Mouse (Mus musculus) brain, embryonic 14.5 days (tissue): ENCODE results near the gene Hesx1. TPM values are rescaled to one million over a fixed set of nuclear protein-coding genes. Genes with fewer than 3 reads are reported as not detected.

Source experiments
- DNase-seq: peaks from one replicate; pipeline ENCODE4 v3.0.0-alpha.2; 2011; ENCODE audit warnings: low read depth
- CTCF ChIP-seq: fragments of 200-500 bp; IDR thresholded peaks from 2 replicates; pipeline ENCODE4 v1.5.1; 2012; ENCODE audit warnings: inconsistent platforms, mild to moderate bottlenecking, moderate library complexity, borderline replicate concordance; ENCODE audit not compliant: insufficient read depth, insufficient read length; ENCODE audit errors: extremely low read depth
- POLR2A ChIP-seq: fragments of 200-500 bp; IDR thresholded peaks from 2 replicates; pipeline ENCODE4 v1.6.1; 2012; ENCODE audit warnings: mild to moderate bottlenecking, inconsistent platforms, borderline replicate concordance; ENCODE audit not compliant: poor library complexity, insufficient read depth, insufficient read length, severe bottlenecking; ENCODE audit errors: extremely low read depth
- polyA plus RNA-seq: library from polyadenylated mRNA; depleted of rRNA; stranded (reverse); fragments of >200 nt; gene quantifications from 2 replicates; pipeline ENCODE4 v1.2.3, GENCODE M21; 2012

Hesx1 gene
- polyA plus RNA-seq, 1 experiment, result 0.22 TPM

DNA sequence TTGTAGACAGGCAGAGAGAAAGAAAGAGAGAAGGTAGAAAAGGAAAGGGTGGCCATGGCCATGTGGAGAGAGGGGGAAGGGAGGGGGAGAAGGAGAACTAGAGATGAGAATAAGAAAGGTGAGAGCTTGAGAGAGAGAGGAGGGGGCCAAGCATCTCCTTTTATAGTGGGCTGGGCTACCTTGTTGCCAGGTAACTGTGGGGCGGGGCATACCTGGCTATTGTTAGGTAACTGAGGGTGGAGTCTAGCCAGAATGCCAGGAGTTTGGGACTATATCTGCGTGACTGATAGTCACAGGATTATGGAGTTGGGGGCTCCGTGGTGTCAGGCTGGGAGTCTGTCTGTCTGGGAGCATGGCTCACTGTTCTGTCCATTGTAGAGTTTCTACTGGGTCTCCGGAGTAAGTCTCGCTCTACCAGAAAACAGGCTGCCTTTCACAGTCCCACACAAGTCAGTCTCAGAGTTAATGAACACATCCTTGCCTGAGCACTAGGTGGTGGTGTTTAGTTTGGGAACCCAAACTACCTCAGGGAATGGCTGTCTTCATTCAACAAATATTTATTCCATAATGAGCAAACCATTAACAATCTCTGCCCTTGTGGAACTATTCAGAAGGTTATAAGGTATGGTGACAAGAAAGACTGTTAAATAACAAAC lies 12.6 kb upstream of the Hesx1 start:
- DNase-seq, result no peak
- TF ChIP-seq POLR2A, result no peak
- no peak for TF ChIP-seq CTCF

- DNase-seq, result no peak
- TF ChIP-seq CTCF, result no peak
- no peak for TF ChIP-seq POLR2A
These were observed 12.1 kb upstream of the Hesx1 start for GRCm38 (mm10) chr14:26982150-26982530.

- DNase-seq, result no peak
- peak; percentile 21; the same call in 1 of the 2 replicates for TF ChIP-seq CTCF
- no peak for TF ChIP-seq POLR2A
These were observed 5.5 kb upstream of the Hesx1 start for GRCm38 (mm10) chr14:26988694-26989093.

- TF ChIP-seq POLR2A (no peak), CTCF (no peak)
- DNase-seq, result no peak
These were observed 2.6 kb upstream of the Hesx1 start for GRCm38 (mm10) chr14:26991622-26992021.

DNA sequence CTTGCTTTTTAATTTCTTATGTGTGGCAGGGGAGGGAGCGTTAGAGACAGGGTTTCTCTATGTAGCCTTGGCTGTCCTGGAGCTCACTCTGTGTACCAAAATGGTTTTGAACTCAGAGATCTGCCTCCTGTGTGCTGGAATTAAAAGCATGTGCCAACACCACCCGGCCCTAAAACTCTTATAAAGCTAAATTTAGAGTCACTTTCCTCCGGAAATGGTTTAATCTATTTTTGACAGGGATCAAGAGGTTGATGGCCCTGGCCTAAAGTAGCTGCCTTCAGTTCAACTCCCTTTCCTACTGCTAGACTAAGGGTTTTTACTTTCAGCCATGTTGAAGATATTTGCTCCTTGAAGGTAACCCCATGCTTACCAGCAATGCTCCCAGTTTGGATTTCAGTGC lies 789 bp upstream of the Hesx1 start:
- TF ChIP-seq POLR2A (no peak), CTCF (no peak)
- DNase-seq, result no peak

DNA sequence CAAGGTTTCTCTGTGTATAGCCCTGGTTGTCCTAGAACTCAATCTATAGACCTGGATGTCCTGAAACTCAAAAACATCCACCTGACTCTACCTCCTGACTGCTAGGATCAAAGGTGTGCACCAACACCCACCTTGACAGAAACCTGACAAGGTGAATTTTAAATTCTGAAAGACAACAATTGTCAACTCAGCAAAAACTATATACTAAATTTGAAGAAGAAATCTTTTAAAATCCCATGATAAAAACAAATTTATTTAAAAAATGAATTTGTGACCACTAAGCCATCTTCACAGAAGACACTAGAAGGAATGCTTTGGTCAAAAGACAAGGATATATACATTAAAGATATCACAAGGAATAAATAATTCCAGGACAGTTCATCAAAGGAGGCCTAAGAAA lies 2.0 kb downstream of the Hesx1 start:
- TF ChIP-seq CTCF (no peak), POLR2A (no peak)
- no peak for DNase-seq

DNA sequence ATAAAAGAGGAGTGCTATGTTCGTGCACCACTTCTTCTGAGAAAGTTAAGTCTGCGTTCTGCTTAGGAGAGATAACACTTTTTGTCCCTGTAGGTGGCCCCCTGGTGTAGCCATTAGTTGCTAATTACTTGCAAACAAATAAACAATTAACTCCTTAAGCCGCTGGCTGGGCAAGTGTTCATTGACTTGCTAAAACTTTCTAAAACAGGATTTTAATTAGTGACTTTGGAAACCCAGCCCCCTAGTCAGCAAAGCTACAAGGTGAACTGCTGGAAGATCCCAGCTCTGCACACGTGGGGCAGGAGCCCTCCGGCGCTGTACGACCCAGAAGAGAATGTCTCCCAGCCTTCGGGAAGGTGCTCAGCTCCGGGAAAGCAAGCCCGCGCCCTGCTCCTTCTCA lies 6.2 kb downstream of the Hesx1 start:
- peak; percentile 19 for DNase-seq
- TF ChIP-seq CTCF, result no peak
- TF ChIP-seq POLR2A, result no peak

DNA sequence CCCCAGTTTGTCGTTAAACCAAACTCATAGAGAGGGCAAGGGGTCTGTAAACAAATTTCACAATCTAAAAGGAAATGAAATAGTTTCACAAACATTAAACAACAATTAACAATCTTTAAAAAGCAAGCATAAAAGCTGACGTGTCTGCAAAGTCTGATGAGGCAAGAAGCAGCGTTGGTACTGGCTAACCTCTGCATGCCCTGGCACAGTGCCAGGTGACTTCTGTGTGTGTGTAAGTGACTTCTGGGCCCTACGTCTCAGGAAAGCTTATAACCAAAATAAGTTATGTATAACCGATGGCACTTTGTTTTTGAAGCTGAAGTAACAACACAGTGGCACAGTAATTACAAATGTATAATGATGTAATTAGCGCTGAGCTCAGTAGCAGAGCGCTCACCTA lies 10.7 kb downstream of the Hesx1 start:
- TF ChIP-seq POLR2A (no peak), CTCF (no peak)
- no peak for DNase-seq

DNA sequence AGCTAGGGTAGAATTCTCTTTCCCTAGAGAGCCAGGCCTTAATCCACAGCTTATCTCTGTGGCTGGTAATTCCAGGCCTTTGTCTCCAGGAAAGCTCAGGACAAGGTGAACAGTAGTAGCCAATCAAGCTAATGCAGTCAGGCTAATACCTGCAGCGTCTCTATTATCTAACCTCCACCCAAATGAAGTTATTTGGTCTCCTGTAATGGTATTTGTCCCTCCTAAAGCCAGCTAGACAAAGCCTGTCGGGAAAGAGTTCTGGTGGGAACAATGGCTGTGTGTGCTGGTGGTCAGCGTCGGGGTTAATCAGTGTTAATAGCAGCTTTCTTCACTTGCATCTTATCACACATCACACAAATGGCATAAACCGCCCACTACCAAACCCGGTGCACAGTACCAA lies 11.7 kb downstream of the Hesx1 start:
- TF ChIP-seq CTCF (no peak), POLR2A (no peak)
- DNase-seq, result no peak

- DNase-seq, result no peak
- no peak for TF ChIP-seq CTCF
- no peak for TF ChIP-seq POLR2A
These were observed 17.3 kb downstream of the Hesx1 start for GRCm38 (mm10) chr14:27011561-27011960.

DNA sequence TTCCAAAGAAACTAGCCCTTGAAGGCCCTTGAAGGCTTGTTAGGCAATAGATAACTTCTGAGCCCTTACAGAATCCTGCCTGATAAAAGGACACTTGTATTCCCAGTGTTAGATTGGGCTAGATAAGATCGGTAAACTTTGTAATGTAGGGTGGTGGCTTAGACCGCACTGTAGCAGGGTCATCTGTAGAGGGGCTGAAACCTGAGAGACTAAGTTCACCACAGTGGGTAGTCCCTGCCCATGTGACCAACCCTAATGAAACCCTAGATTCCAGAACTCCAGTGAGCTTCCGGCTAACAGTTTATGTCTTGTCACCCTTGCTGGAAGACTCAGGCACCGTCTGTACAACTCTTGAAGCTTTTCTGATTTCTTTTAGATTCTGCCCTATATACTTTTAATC lies 19.4 kb downstream of the Hesx1 start:
- no peak for TF ChIP-seq POLR2A

GRCm38 (mm10) chr14:27017936-27018335 lies 23.7 kb downstream of the Hesx1 start:
- no peak for DNase-seq

More for the DNA sequence above, 19.4 kb downstream of the Hesx1 start:
- DNase-seq, result no peak

More at GRCm38 (mm10) chr14:27017936-27018335, 23.7 kb downstream of the Hesx1 start:
- TF ChIP-seq CTCF (no peak), POLR2A (no peak)
